Mouse (Mus musculus): Measurements from ENCODE around the gene Gm6710. TPM values are rescaled to one million over a fixed set of nuclear protein-coding genes. Genes with fewer than 3 reads are reported as not detected.
"Not testable (repeated sequence)": the region's sequence is repeated elsewhere in the genome, so short reads cannot be mapped to it uniquely, and the experiment has no call there.

Gm6710 gene
- total RNA-seq (2021) (10 to 100 TPM; 16.1 to 16.9 TPM), polyA plus RNA-seq (2012; rRNA removed) (0.59 and 1.6 TPM in 2 replicates)
- long read RNA-seq, partial matches to known transcripts, result 0 of 13 reads
- long read RNA-seq, other reads (novel, unspliced or antisense), result 10 of 13 reads

GRCm38 (mm10) chr2:175869024-175869423 lies at the start of gene Gm6710:
Gene Gm6710, plus strand, starts transcription at chr2:175869219.
- H3K4me3 ChIP-seq; intact Hi-C loops (cut with DNase I); H3K27me3 ChIP-seq (ENCODE audit: control insufficient read depth, insufficient read depth, low read length); H3K27ac ChIP-seq; H3K36me3 ChIP-seq (ENCODE audit: control insufficient read depth, insufficient read depth, low read length); DNase-seq; H3K4me1 ChIP-seq (ENCODE audit: control insufficient read depth, insufficient read depth, low read length); H3K79me2 ChIP-seq (replicated peaks; ENCODE audit: control insufficient read depth, insufficient read depth, low read length); H3K9ac ChIP-seq (ENCODE audit: low read depth, low read length): not testable (repeated sequence)
- no CpG with 5 or more reads among the region's 7 CpGs for WGBS

Other genes with a start within 250 kb of the Gm6710 start
- gene Gm11007, start 225.2 kb upstream of the Gm6710 start, total RNA-seq (2021), result not detected
- gene Gm11007, start 225.2 kb upstream of the Gm6710 start, polyA plus RNA-seq (2012; rRNA removed), result not detected in 2 replicates
- 1 to 10 TPM in 1 of 2 experiments, not detected in 1; 4.3 TPM for gene Zfp969, start 165.6 kb upstream of the Gm6710 start, total RNA-seq (2021)
- gene Zfp969, start 165.6 kb upstream of the Gm6710 start, polyA plus RNA-seq (2012; rRNA removed), result not detected in 2 replicates
- not detected for gene Gm2007, start 127.7 kb upstream of the Gm6710 start, total RNA-seq (2021)
- gene Gm2007, start 127.7 kb upstream of the Gm6710 start, polyA plus RNA-seq (2012; rRNA removed), result not detected in 2 replicates
- gene Gm14288, start 68.1 kb upstream of the Gm6710 start, total RNA-seq (2021), result 10 to 100 TPM; 18.0 to 21.0 TPM
- gene Gm14288, start 68.1 kb upstream of the Gm6710 start, polyA plus RNA-seq (2012; rRNA removed), result 1.2 and 4.0 TPM in 2 replicates
- gene Zfp966, start 61.9 kb downstream of the Gm6710 start, total RNA-seq (2021), result 10 to 100 TPM; 13.3 to 16.8 TPM
- 0.86 and 1.6 TPM in 2 replicates for gene Zfp966, start 61.9 kb downstream of the Gm6710 start, polyA plus RNA-seq (2012; rRNA removed)
- gene Gm2026, start 96.1 kb downstream of the Gm6710 start, total RNA-seq (2021), result 10 to 100 TPM; 16.3 to 18.6 TPM
- 1.3 TPM in 1 of 2 replicates, not detected in the other for gene Gm2026, start 96.1 kb downstream of the Gm6710 start, polyA plus RNA-seq (2012; rRNA removed)